Mouse (Mus musculus) heart, adult 2 months (tissue): Measurements from ENCODE around the gene Slc25a10.
"Not testable (repeated sequence)": the region's sequence is repeated elsewhere in the genome, so short reads cannot be mapped to it uniquely, and the experiment has no call there.

Source experiments
- CTCF ChIP-seq: fragments of 200-600 bp; IDR thresholded peaks from 2 replicates; pipeline ENCODE4 v1.8.1; 2022; ENCODE audit warnings: antibody characterized with exemption, mild to moderate bottlenecking, moderate library complexity
- EP300 ChIP-seq: fragments of 200-500 bp; IDR thresholded peaks from 2 replicates; pipeline ENCODE4 v1.6.1; 2011; ENCODE audit warnings: low read depth, low read length, control low read depth; ENCODE audit not compliant: insufficient read depth
- POLR2A ChIP-seq: fragments of 200-500 bp; IDR thresholded peaks from 2 replicates; pipeline ENCODE4 v1.6.1; 2011; ENCODE audit warnings: mild to moderate bottlenecking, low read depth, low read length, control low read depth; ENCODE audit not compliant: insufficient read depth

- TF ChIP-seq EP300, CTCF, POLR2A: not testable (repeated sequence)
Observed at GRCm38 (mm10) chr11:120514262-120514661, 22.6 kb downstream of the Slc25a10 start.
